Mouse (Mus musculus): ENCODE results near the gene Bmt2. TPM values are rescaled to one million over a fixed set of nuclear protein-coding genes. Genes with fewer than 3 reads are reported as not detected.

Bmt2 gene
- total and polyA plus RNA-seq, 3 experiments, result 12.8 to 59.2 (median 17.6) TPM

DNA sequence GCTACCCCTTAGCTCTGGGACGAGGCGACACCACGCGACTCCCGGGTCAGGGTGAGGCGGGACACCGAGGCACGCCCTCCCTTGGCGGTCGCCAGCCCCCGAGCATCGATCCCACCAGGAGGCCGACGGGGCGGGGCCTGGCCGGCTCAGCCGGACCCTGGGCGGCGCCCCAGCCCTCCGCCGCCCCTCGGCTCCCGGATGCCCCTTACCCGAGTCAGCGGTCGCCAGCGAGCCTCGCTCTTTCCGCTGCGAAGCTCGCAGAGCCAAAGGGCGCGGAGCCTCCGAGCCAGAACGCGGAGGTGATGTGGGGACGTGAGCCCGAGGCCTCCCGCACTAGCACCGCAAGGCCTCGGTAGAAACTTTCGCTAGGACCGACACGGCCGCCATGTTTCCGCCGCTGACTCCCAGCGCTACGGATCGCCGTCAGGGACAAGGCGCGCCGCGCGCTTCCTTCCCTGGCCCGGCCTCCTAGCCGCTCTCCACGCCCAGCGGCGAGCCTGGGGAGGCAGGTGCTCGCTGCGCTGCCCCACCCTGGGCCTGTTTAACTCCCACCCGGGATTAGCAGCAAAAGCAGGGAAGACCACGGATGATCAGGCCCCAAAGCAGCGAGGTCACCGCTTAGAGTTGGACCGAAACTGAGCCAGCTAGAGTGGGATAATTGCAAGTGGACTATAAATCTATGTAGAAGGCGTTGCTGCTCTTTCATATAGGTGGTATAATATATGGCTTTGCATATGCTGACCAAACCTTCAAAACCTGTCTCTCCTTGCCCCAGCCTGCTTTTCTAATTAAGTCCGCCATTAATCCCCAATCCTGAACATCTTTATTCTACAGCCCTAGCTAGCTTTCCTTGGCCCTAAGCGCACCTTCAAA, 69.9 kb downstream of the Bmt2 start, which contains the start of gene Tmem168 (continued):
- TF ChIP-seq RAD21 (IDR thresholded peaks at IDR 0.05; ENCODE audit: low read depth, low read length) (no peak), ZMIZ1 (IDR thresholded peaks at IDR 0.05; ENCODE audit: low read depth, low read length) (peak; percentile 61; the same call in 1 of the 2 replicates), EP300 (IDR thresholded peaks at IDR 0.05; ENCODE audit: low read length) (no peak), SMC3 (IDR thresholded peaks at IDR 0.05; ENCODE audit: low read depth, low read length) (no peak), CHD1 (IDR thresholded peaks at IDR 0.05; ENCODE audit: low read depth, low read length) (0 out of 2 replicates have a peak, but pooled peaks have one; percentile 45), BHLHE40 (IDR thresholded peaks at IDR 0.05; ENCODE audit: low read depth, low read length) (no peak), TCF12 (IDR thresholded peaks at IDR 0.05; ENCODE audit: low read depth, low read length) (peak; percentile 93), NELFE (IDR thresholded peaks at IDR 0.05; ENCODE audit: low read depth, low read length) (peak; percentile 69), CHD2 (IDR thresholded peaks at IDR 0.05; ENCODE audit: low read length) (no peak), IRF4 (IDR thresholded peaks at IDR 0.05; ENCODE audit: low read depth, low read length) (no peak; the same call in none of the 2 replicates), KAT2A (IDR thresholded peaks at IDR 0.05; ENCODE audit: insufficient replicate concordance, low read length) (peak; percentile 52; the same call in 1 of the 2 replicates), ZNF384 (IDR thresholded peaks at IDR 0.05; ENCODE audit: low read depth, low read length) (no peak), POLR2AphosphoS2 (IDR thresholded peaks at IDR 0.05; ENCODE audit: low read depth, low read length) (peak; percentile 72; the same call in 1 of the 2 replicates), ELF1 (IDR thresholded peaks at IDR 0.05; ENCODE audit: low read depth, low read length) (peak; percentile 77), MAX (IDR thresholded peaks at IDR 0.05; ENCODE audit: low read length) (0 out of 2 replicates have a peak, but pooled peaks have one; percentile 8), E2F4 (IDR thresholded peaks at IDR 0.05; ENCODE audit: insufficient replicate concordance, low read depth, low read length) (no peak), USF1 (IDR thresholded peaks at IDR 0.05; ENCODE audit: low read depth, low read length) (no peak), SIN3A (IDR thresholded peaks at IDR 0.05; ENCODE audit: low read length) (peak; percentile 72; the same call in 1 of the 2 replicates), CTCF (conservative IDR thresholded peaks at IDR 0.05 in 1 of 2, IDR thresholded peaks at IDR 0.05 in 1 of 2; ENCODE audit: low read depth in 2 of 2, low read length in 2 of 2) (no peak)

DNA sequence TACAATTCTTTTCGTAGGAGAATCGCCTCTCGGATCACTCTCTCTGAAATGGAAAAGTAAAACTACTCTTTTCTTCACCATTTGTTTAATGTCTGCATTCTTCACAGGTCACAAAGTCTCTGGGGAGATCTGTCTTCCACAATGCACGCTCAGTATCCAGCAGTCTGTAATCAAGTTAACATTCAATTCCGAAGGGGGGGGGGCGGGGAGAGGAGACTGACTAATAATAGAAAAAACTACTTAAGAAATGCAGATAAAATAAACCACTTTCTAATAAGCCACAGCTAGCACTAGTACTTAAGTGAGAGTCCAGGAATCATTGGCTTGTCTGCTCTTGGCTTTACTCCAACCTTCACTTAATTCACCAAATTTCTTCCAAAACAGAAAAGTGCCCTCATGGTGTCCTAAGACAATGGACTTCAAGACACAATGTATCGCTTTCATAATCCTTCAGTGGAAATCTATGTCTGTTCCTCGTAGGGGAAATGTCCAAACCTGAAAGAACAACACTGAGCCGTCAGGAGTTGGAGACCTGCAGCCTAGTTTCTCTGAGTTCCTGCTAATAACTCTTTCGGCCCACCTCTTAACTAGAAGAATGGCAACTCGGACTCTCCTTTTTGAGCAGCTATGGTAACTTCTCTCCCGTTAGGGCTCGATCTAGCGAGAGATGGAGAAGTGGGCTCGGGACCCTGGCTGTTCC, 70.7 kb downstream of the Bmt2 start:
- peak overlapping the region; percentile 70 to 91 (median 79) for H3K4me3 ChIP-seq (replicated peaks in 1 of 3; ENCODE audit: low read depth in 2 of 3, low read length in 2 of 3, poor library complexity in 1 of 3)
- no peaks in the 10 kb centered on the region for H3K9me3 ChIP-seq (replicated peaks; ENCODE audit: low read length)
- no peak for TF ChIP-seq BHLHE40 (IDR thresholded peaks at IDR 0.05; ENCODE audit: low read depth, low read length)
- TF ChIP-seq EP300 (IDR thresholded peaks at IDR 0.05; ENCODE audit: low read length), result no peak; the same call in 1 of the 2 replicates
- TF ChIP-seq GABPA (IDR thresholded peaks at IDR 0.05; ENCODE audit: insufficient replicate concordance, low read depth, low read length), result no peak
- no peak for TF ChIP-seq UBTF (IDR thresholded peaks at IDR 0.05; ENCODE audit: low read depth, low read length)
- 0 out of 2 replicates have a peak, but pooled peaks have one; percentile 4 for TF ChIP-seq MAZ (IDR thresholded peaks at IDR 0.05; ENCODE audit: low read depth, low read length)
- TF ChIP-seq MAFK (IDR thresholded peaks at IDR 0.05; ENCODE audit: insufficient replicate concordance, low read length), result no peak
- TF ChIP-seq ZC3H11A (IDR thresholded peaks at IDR 0.05; ENCODE audit: low read depth, low read length), result no peak
- no peak for TF ChIP-seq ELF1 (IDR thresholded peaks at IDR 0.05; ENCODE audit: low read depth, low read length)
- TF ChIP-seq ZKSCAN1 (IDR thresholded peaks at IDR 0.05; ENCODE audit: borderline replicate concordance, low read depth, low read length), result no peak
- TF ChIP-seq USF1 (IDR thresholded peaks at IDR 0.05; ENCODE audit: low read depth, low read length), result no peak
- no peak for TF ChIP-seq SMC3 (IDR thresholded peaks at IDR 0.05; ENCODE audit: low read depth, low read length)
- TF ChIP-seq CHD1 (IDR thresholded peaks at IDR 0.05; ENCODE audit: low read depth, low read length), result no peak
- TF ChIP-seq ZNF384 (IDR thresholded peaks at IDR 0.05; ENCODE audit: low read depth, low read length), result no peak
- TF ChIP-seq JUND (conservative IDR thresholded peaks at IDR 0.05; ENCODE audit: low read depth, low read length), result no peak
- 0 out of 2 replicates have a peak, but pooled peaks have one; percentile 0 for TF ChIP-seq MXI1 (IDR thresholded peaks at IDR 0.05; ENCODE audit: low read depth, low read length)
- no peak for TF ChIP-seq ETS1 (conservative IDR thresholded peaks at IDR 0.05; ENCODE audit: low read depth, low read length)
- TF ChIP-seq CTCF (conservative IDR thresholded peaks at IDR 0.05 in 1 of 2, IDR thresholded peaks at IDR 0.05 in 1 of 2; ENCODE audit: low read depth in 2 of 2, low read length in 2 of 2), result no peak
- H3K27ac ChIP-seq (ENCODE audit: insufficient read depth, low read depth), result peak overlapping the region; percentile 79
- peak overlapping the region; percentile 98 for H3K4me2 ChIP-seq (ENCODE audit: insufficient read depth, low read depth, poor library complexity, severe bottlenecking)
- in situ Hi-C loops (cut with MboI; ENCODE audit: low pct_ligation_motif_present, low pct_unique_long_range_greater_than_20kb, low sequenced_read_pairs), result no loop called here
- peaks cover 42% of the 10 kb centered on the region for H3K79me2 ChIP-seq (replicated peaks; ENCODE audit: control insufficient read depth, extremely low read depth, insufficient read depth, poor library complexity, severe bottlenecking)
- H3K9ac ChIP-seq (ENCODE audit: insufficient read depth, low read depth), result peak overlapping the region; percentile 65
- peaks cover 5 to 9% of the 10 kb centered on the region in 2 experiments for H3K36me3 ChIP-seq (replicated peaks in 1 of 2; ENCODE audit: control insufficient read depth in 1 of 2, insufficient read depth in 1 of 2, low read length in 1 of 2)
- no peak for DNase-seq (ENCODE audit: extremely low read depth)
- dilution Hi-C loops (cut with MboI; ENCODE audit: extremely low pct_ligation_motif_present, extremely low pct_unique_long_range_greater_than_20kb, low sequenced_read_pairs), result no loop called here
- H3K27me3 ChIP-seq (replicated peaks), result no peaks in the 10 kb centered on the region
- H3K4me1 ChIP-seq (ENCODE audit: control insufficient read depth in 1 of 2, insufficient read depth in 2 of 2), result peaks cover 8 to 67% of the 10 kb centered on the region in 2 experiments
